ENCODE assay signal across 7 mouse cellular contexts in the genomic region with DNA sequence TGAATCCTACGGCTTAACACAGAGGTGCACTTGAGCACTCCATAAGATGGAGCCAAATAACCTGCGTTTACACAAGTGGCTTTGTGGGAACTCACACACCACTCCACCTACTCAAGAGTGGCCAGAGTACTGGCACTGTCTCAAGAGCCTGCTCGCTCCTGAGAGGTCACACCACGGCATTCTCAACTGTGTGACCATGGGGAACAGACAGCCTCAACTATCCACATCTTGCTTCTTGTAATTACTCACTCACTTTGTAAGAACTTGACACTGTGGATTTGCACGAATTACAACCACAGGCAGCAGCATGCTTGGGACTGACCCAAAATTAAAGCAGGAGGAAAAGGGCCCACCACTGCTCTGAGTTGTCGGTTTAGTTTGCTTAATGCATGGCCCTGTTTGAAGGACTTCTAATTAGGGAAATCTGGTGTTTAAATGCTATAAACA. TPM values are rescaled to one million over a fixed set of nuclear protein-coding genes. Genes with fewer than 3 reads are reported as not detected.
A peak's percentile ranks its signal among the peaks of the same experiment; 100 is the strongest.
DNase-seq lines count a peak whose midpoint lies in the region; ATAC-seq lines count a peak whose summit lies in the region.

No protein-coding gene starts in this region.

- H3K9me3 ChIP-seq in limb, embryonic 15.5 days: no peaks in the 10 kb centered on the region
- no peaks in the 10 kb centered on the region for H3K9me3 ChIP-seq in midbrain, embryonic 15.5 days

- peak; percentile 79 for DNase-seq in adipocyte (ENCODE audit: low spot score)
- DNase-seq in heart, postnatal 4 days: peak; percentile 57
- DNase-seq in retina, postnatal 1 day: no peak

- H3K4me1 ChIP-seq in limb, embryonic 15.5 days: peaks cover 13% of the 10 kb centered on the region; the same call in 1 of the 2 replicates
- peaks cover 13% of the 10 kb centered on the region for H3K4me1 ChIP-seq in midbrain, embryonic 15.5 days

- H3K9ac ChIP-seq in limb, embryonic 15.5 days: peak overlapping the region; percentile 29; the same call in 1 of the 2 replicates
- H3K9ac ChIP-seq in midbrain, embryonic 15.5 days: no peak overlapping the region

- peak overlapping the region; percentile 91 for H3K27ac ChIP-seq in limb, embryonic 15.5 days
- H3K27ac ChIP-seq in midbrain, embryonic 15.5 days: no peak overlapping the region

- peak overlapping the region; percentile 52 for H3K4me2 ChIP-seq in limb, embryonic 15.5 days
- peak overlapping the region; percentile 51 for H3K4me2 ChIP-seq in midbrain, embryonic 15.5 days

- ATAC-seq in CD4-positive, CD25-positive, alpha-beta regulatory T cell, adult 4 months: peak; percentile 6
- ATAC-seq in erythroid progenitor cell, adult 5-6 weeks (replicated peaks; ENCODE audit: low FRiP score, poor library complexity, severe bottlenecking): peak; percentile 67
- peak; percentile 74; the same call in 1 of the 2 replicates for ATAC-seq in limb, embryonic 15.5 days (ENCODE audit: insufficient number of reproducible peaks, low FRiP score, low TSS enrichment, low read depth)
- ATAC-seq in midbrain, embryonic 15.5 days (replicated peaks): no peak

- WGBS in limb, embryonic 15.5 days: 2% methylated on average over 6 of the region's 6 CpGs
- whole genome bisulfite sequencing in midbrain, embryonic 15.5 days: 39% methylated on average over 6 of the region's 6 CpGs

- H3K27me3 ChIP-seq in limb, embryonic 15.5 days: no peaks in the 10 kb centered on the region
- H3K27me3 ChIP-seq in midbrain, embryonic 15.5 days (replicated peaks): no peaks in the 10 kb centered on the region

- no peaks in the 10 kb centered on the region for H3K36me3 ChIP-seq in limb, embryonic 15.5 days
- H3K36me3 ChIP-seq in midbrain, embryonic 15.5 days (replicated peaks): no peaks in the 10 kb centered on the region

- peak overlapping the region; percentile 49 for H3K4me3 ChIP-seq in limb, embryonic 15.5 days
- peak overlapping the region; percentile 36 for H3K4me3 ChIP-seq in midbrain, embryonic 15.5 days

RNA-seq across cellular contexts. Expression of a gene that starts 18.3 kb away (rescaled TPM):
- polyA plus RNA-seq in CD4-positive, CD25-positive, alpha-beta regulatory T cell, adult 4 months (2017; shearing (Covaris generic)): 1 to 10 TPM; 8.1 to 10.0 TPM
- total RNA-seq in erythroid progenitor cell, adult 5-6 weeks (2015; ENCODE audit: low replicate concordance): 106 and 107 TPM in 2 replicates
- total RNA-seq in erythroid progenitor cell, adult 5-6 weeks (2017; ENCODE audit: low replicate concordance): 101 and 164 TPM in 2 replicates
- total RNA-seq in heart, postnatal 4 days (2021): 10 to 100 TPM; 58.3 to 62.3 TPM
- 39.3 and 44.3 TPM in 2 replicates for polyA plus RNA-seq in limb, embryonic 15.5 days (2015; fragmentation: Nextera tagmentation; extraction: Ambion mirVana)
- polyA plus RNA-seq in midbrain, embryonic 15.5 days (2015; fragmentation: Nextera tagmentation; extraction: Ambion mirVana): 40.0 and 41.0 TPM in 2 replicates

RNA-seq across cellular contexts. Expression of a gene that starts 18.4 kb away (rescaled TPM):
- 100 to 1,000 TPM; 256 to 262 TPM for polyA plus RNA-seq in CD4-positive, CD25-positive, alpha-beta regulatory T cell, adult 4 months (2017; shearing (Covaris generic))
- total RNA-seq in erythroid progenitor cell, adult 5-6 weeks (2015; ENCODE audit: low replicate concordance): 152 and 157 TPM in 2 replicates
- 169 and 197 TPM in 2 replicates for total RNA-seq in erythroid progenitor cell, adult 5-6 weeks (2017; ENCODE audit: low replicate concordance)
- 100 to 1,000 TPM in 1 of 2 experiments, 10 to 100 TPM in 1; 99.9 to 108 TPM for total RNA-seq in heart, postnatal 4 days (2021)
- 192 and 209 TPM in 2 replicates for polyA plus RNA-seq in limb, embryonic 15.5 days (2015; fragmentation: Nextera tagmentation; extraction: Ambion mirVana)
- polyA plus RNA-seq in midbrain, embryonic 15.5 days (2015; fragmentation: Nextera tagmentation; extraction: Ambion mirVana): 227 and 232 TPM in 2 replicates

RNA-seq across cellular contexts. Expression of a gene that starts 25.8 kb away (rescaled TPM):
- polyA plus RNA-seq in CD4-positive, CD25-positive, alpha-beta regulatory T cell, adult 4 months (2017; shearing (Covaris generic)): not detected
- total RNA-seq in erythroid progenitor cell, adult 5-6 weeks (2015; ENCODE audit: low replicate concordance): not detected in 2 replicates
- not detected in 2 replicates for total RNA-seq in erythroid progenitor cell, adult 5-6 weeks (2017; ENCODE audit: low replicate concordance)
- total RNA-seq in heart, postnatal 4 days (2021): 1 to 10 TPM; 3.5 to 4.6 TPM
- polyA plus RNA-seq in limb, embryonic 15.5 days (2015; fragmentation: Nextera tagmentation; extraction: Ambion mirVana): 8.5 and 9.1 TPM in 2 replicates
- 7.8 and 12.3 TPM in 2 replicates for polyA plus RNA-seq in midbrain, embryonic 15.5 days (2015; fragmentation: Nextera tagmentation; extraction: Ambion mirVana)
